ENCODE assay signal across 9 mouse cellular contexts in genomic region chr5:75043011-75043445, GRCm38 (mm10). TPM values are rescaled to one million over a fixed set of nuclear protein-coding genes. Genes with fewer than 3 reads are reported as not detected.
DNase-seq lines count a peak whose midpoint lies in the region; ATAC-seq and TF ChIP-seq lines count a peak whose summit lies in the region.
"Had no signal": no experiment of that assay in that cellular context is flagged by ENCODE, and none has a peak within 500 bp of the region (broad histone marks: within the 10 kb centered on the region; RNA-seq: fewer than 3 reads in every experiment).

No protein-coding gene starts in this region.

- no peaks in the 10 kb centered on the region for H3K4me1 ChIP-seq in ES-Bruce4 (ENCODE audit: control insufficient read depth, insufficient read depth, low read length)
- peaks cover 15% of the 10 kb centered on the region for H3K4me1 ChIP-seq in forebrain, postnatal 0 days (ENCODE audit: insufficient read depth)
- peaks cover 5% of the 10 kb centered on the region for H3K4me1 ChIP-seq in liver, embryonic 11.5 days (replicated peaks; ENCODE audit: control insufficient read depth, insufficient read depth, low read length)
- H3K4me1 ChIP-seq in stomach, embryonic 16.5 days (ENCODE audit: control insufficient read depth, insufficient read depth, low read length) = peaks cover 15% of the 10 kb centered on the region

- TF ChIP-seq EP300 in ES-Bruce4 (IDR thresholded peaks at IDR 0.05; ENCODE audit: insufficient read depth, low read depth, low read length) = no peak

- 42% methylated on average over 9 of the region's 9 CpGs for WGBS in forebrain, postnatal 0 days
- 31% methylated on average over 9 of the region's 9 CpGs for WGBS in liver, embryonic 11.5 days
- 18% methylated on average over 9 of the region's 9 CpGs for WGBS in stomach, embryonic 16.5 days

- H3K27me3 ChIP-seq in ES-Bruce4 (ENCODE audit: control insufficient read depth, insufficient read depth, low read length, poor library complexity, severe bottlenecking) = no peaks in the 10 kb centered on the region
- no peaks in the 10 kb centered on the region; the same call in 1 of the 2 replicates for H3K27me3 ChIP-seq in forebrain, postnatal 0 days (ENCODE audit: insufficient read depth, low read length)
- H3K27me3 ChIP-seq in liver, embryonic 11.5 days (replicated peaks; ENCODE audit: control insufficient read depth, insufficient read depth, low read length) = no peaks in the 10 kb centered on the region
- H3K27me3 ChIP-seq in stomach, embryonic 16.5 days (ENCODE audit: control insufficient read depth, insufficient read depth, low read length) = no peaks in the 10 kb centered on the region

- H3K36me3 ChIP-seq in ES-Bruce4 (ENCODE audit: control insufficient read depth, insufficient read depth, low read length, poor library complexity, severe bottlenecking) = no peaks in the 10 kb centered on the region
- H3K36me3 ChIP-seq in forebrain, postnatal 0 days (ENCODE audit: insufficient read depth) = no peaks in the 10 kb centered on the region
- no peaks in the 10 kb centered on the region for H3K36me3 ChIP-seq in liver, embryonic 11.5 days (ENCODE audit: control insufficient read depth, insufficient read depth, low read length)
- no peaks in the 10 kb centered on the region for H3K36me3 ChIP-seq in stomach, embryonic 16.5 days (ENCODE audit: control insufficient read depth, insufficient read depth, low read length)

- peak overlapping the region; percentile 19; the same call in 1 of the 2 replicates for H3K4me3 ChIP-seq in ES-Bruce4 (ENCODE audit: low read depth, low read length)
- peak overlapping the region; percentile 73 for H3K4me3 ChIP-seq in forebrain, postnatal 0 days (ENCODE audit: low read depth, low read length)
- peak overlapping the region; percentile 90 for H3K4me3 ChIP-seq in liver, embryonic 11.5 days (ENCODE audit: low read depth, low read length)
- peak overlapping the region; percentile 97 for H3K4me3 ChIP-seq in stomach, embryonic 16.5 days (replicated peaks; ENCODE audit: low read length)

- no peak for TF ChIP-seq POLR2A in ES-Bruce4 (IDR thresholded peaks at IDR 0.05; ENCODE audit: insufficient read depth, low read length)

- DNase-seq in heart, adult 11 months = peak; percentile 80
- no peak for DNase-seq in heart, adult 9 months (ENCODE audit: low spot score in 2 of 2)
- DNase-seq in forebrain, postnatal 0 days = no peak
- DNase-seq in liver, embryonic 11.5 days (ENCODE audit: low spot score) = no peak
- DNase-seq in retina, embryonic 14.5 days (ENCODE audit: low spot score) = no peak
- no peak for DNase-seq in cerebellum, postnatal 14 days

- no peak for TF ChIP-seq CTCF in ES-Bruce4 (IDR thresholded peaks at IDR 0.05; ENCODE audit: low read depth, low read length)
- no peak for TF ChIP-seq CTCF in forebrain, postnatal 0 days (IDR thresholded peaks at IDR 0.05; ENCODE audit: low read depth)

- ATAC-seq in forebrain, postnatal 0 days = no peak
- ATAC-seq in liver, embryonic 11.5 days (replicated peaks; ENCODE audit: low FRiP score) = no peak
- ATAC-seq in stomach, embryonic 16.5 days (ENCODE audit: insufficient read depth, low FRiP score) = no peak

- H3K9ac ChIP-seq in ES-Bruce4 (ENCODE audit: low read depth, poor library complexity, severe bottlenecking) = peak overlapping the region; percentile 100
- peak overlapping the region; percentile 93 for H3K9ac ChIP-seq in forebrain, postnatal 0 days
- H3K9ac ChIP-seq in liver, embryonic 11.5 days (ENCODE audit: low read depth, low read length) = peak overlapping the region; percentile 86; the same call in 1 of the 2 replicates
- peak overlapping the region; percentile 100 for H3K9ac ChIP-seq in stomach, embryonic 16.5 days (ENCODE audit: low read length)

- H3K4me2 ChIP-seq in forebrain, postnatal 0 days (ENCODE audit: low read depth) = peak overlapping the region; percentile 87
- peak overlapping the region; percentile 88 for H3K4me2 ChIP-seq in liver, embryonic 11.5 days
- H3K4me2 ChIP-seq in stomach, embryonic 16.5 days (ENCODE audit: low read depth, low read length) = peak overlapping the region; percentile 66

- peaks cover 4% of the 10 kb centered on the region; the same call in 1 of the 2 replicates for H3K9me3 ChIP-seq in ES-Bruce4 (replicated peaks; ENCODE audit: control insufficient read depth, insufficient read depth, low read length, poor library complexity, severe bottlenecking)
- no peaks in the 10 kb centered on the region for H3K9me3 ChIP-seq in forebrain, postnatal 0 days (ENCODE audit: low read length)
- no peaks in the 10 kb centered on the region for H3K9me3 ChIP-seq in liver, embryonic 11.5 days (ENCODE audit: control insufficient read depth, low read length)
- peaks cover 3% of the 10 kb centered on the region; the same call in 1 of the 2 replicates for H3K9me3 ChIP-seq in stomach, embryonic 16.5 days (replicated peaks; ENCODE audit: control insufficient read depth, low read length)

- H3K27ac ChIP-seq in ES-Bruce4 (ENCODE audit: insufficient read depth, low read length) = no peak overlapping the region
- no peak overlapping the region for H3K27ac ChIP-seq in forebrain, postnatal 0 days (ENCODE audit: low read depth, low read length)
- no peak overlapping the region for H3K27ac ChIP-seq in liver, embryonic 11.5 days (ENCODE audit: low read depth, low read length)
- no peak overlapping the region for H3K27ac ChIP-seq in stomach, embryonic 16.5 days (ENCODE audit: low read length)

RNA-seq across cellular contexts. Expression of gene Chic2, which starts 1.5 kb away (rescaled TPM):
- polyA plus RNA-seq in ES-Bruce4 (2011; ENCODE audit: insufficient read depth, insufficient read length, low read depth, missing spikeins) = 21.7 and 23.7 TPM in 2 replicates
- 13.3 and 39.1 TPM in 2 replicates for total RNA-seq in forebrain, postnatal 0 days (2014; rRNA removed)
- polyA plus RNA-seq in forebrain, postnatal 0 days (2015; fragmentation: Nextera tagmentation; extraction: Ambion mirVana) = 35.8 and 37.7 TPM in 2 replicates
- 32.7 and 33.2 TPM in 2 replicates for polyA plus RNA-seq in liver, embryonic 11.5 days (2014; fragmentation: Nextera tagmentation; extraction: Ambion mirVana)
- polyA plus RNA-seq in stomach, embryonic 16.5 days (2015; fragmentation: Nextera tagmentation; extraction: Ambion mirVana) = 16.5 and 20.4 TPM in 2 replicates

RNA-seq across cellular contexts. Expression of gene Gsx2, which starts 32.4 kb away (rescaled TPM):
- not detected in 2 replicates for polyA plus RNA-seq in ES-Bruce4 (2011; ENCODE audit: insufficient read depth, insufficient read length, low read depth, missing spikeins)
- 1.5 TPM in 2 replicates for total RNA-seq in forebrain, postnatal 0 days (2014; rRNA removed)
- polyA plus RNA-seq in forebrain, postnatal 0 days (2015; fragmentation: Nextera tagmentation; extraction: Ambion mirVana) = 1.5 and 1.7 TPM in 2 replicates
- polyA plus RNA-seq in liver, embryonic 11.5 days (2014; fragmentation: Nextera tagmentation; extraction: Ambion mirVana) = not detected in 2 replicates
- polyA plus RNA-seq in stomach, embryonic 16.5 days (2015; fragmentation: Nextera tagmentation; extraction: Ambion mirVana) = not detected in 2 replicates
- total RNA-seq: neutrophil, adult 5-6 weeks had no signal

Comparison
In these comparisons a context has a peak if more than half of its experiments do, and no peak if none do; other contexts are left out.
1. H3K4me3 ChIP-seq: peak in every context shown above with its lines; median percentile 97 in stomach, embryonic 16.5 days; 90 in liver, embryonic 11.5 days; 73 in forebrain, postnatal 0 days; 19 in ES-Bruce4.